Mouse (Mus musculus): ENCODE results near the gene Mybphl.

The Mybphl gene

GRCm38 (mm10) chr3:108411026-108411753 is 46.5 kb downstream of the Mybphl start:
- DNase-seq: no peak

- DNase-seq: no peak
Measured at GRCm38 (mm10) chr3:108411754-108412121, 47.0 kb downstream of the Mybphl start.

GRCm38 (mm10) chr3:108413634-108414360 is 49.1 kb downstream of the Mybphl start:
- DNase-seq: no peak

- DNase-seq: no peak
Measured at GRCm38 (mm10) chr3:108414857-108415830, 50.4 kb downstream of the Mybphl start, which contains the start of gene Celsr2. TSS of gene Celsr2 (minus strand) at chr3:108415552.

- DNase-seq: peak; percentile 81
Measured at GRCm38 (mm10) chr3:108415831-108416223, 51.1 kb downstream of the Mybphl start.

GRCm38 (mm10) chr3:108423006-108423405 is 58.3 kb downstream of the Mybphl start:
- DNase-seq: no peak

GRCm38 (mm10) chr3:108423844-108424801 is 59.4 kb downstream of the Mybphl start:
- DNase-seq: peak; percentile 39 to 46

- DNase-seq: no peak
Measured at GRCm38 (mm10) chr3:108424944-108425623, 60.4 kb downstream of the Mybphl start.

- no peak for DNase-seq
Measured at GRCm38 (mm10) chr3:108425624-108426018, 60.9 kb downstream of the Mybphl start.
